In the genomic region with DNA sequence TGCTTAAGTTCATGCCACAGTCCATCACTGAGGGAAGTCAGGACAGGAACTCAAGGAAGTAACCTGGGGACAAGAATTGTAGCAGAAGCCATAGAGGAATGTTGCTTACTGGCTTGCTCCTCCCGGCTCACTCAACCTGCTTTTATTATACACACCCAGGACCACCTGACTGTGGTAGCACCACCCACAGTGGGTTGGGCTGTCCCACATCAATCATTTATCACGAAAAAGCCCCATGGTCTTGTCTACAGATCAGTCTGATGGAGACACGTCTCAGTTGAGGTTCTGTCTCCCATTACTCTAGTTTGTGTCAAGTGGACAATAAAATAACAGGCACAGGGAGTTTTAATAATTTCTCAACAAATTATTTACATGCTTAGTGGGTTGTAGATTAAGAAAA, we compare ENCODE assay signal across 17 mouse cellular contexts.
"Had no signal": no experiment of that assay in that cellular context is flagged by ENCODE, and none has a peak within 500 bp of the region (broad histone marks: within the 10 kb centered on the region; RNA-seq: fewer than 3 reads in every experiment).

No protein-coding gene starts in this region.

- H3K4me1 ChIP-seq: midbrain, embryonic 10.5 days; midbrain, embryonic 12.5 days; neural tube, embryonic 13.5 days; neural tube, embryonic 15.5 days; stomach, embryonic 15.5 days had no signal

- H3K4me2 ChIP-seq: lung, embryonic 14.5 days; midbrain, embryonic 12.5 days; neural tube, embryonic 13.5 days; neural tube, embryonic 15.5 days; stomach, embryonic 15.5 days had no signal

- ATAC-seq: midbrain, embryonic 16.5 days had no signal

- H3K36me3 ChIP-seq: midbrain, embryonic 10.5 days; midbrain, embryonic 12.5 days; neural tube, embryonic 13.5 days; neural tube, embryonic 15.5 days; stomach, embryonic 15.5 days had no signal

- H3K27me3 ChIP-seq: midbrain, embryonic 12.5 days; neural tube, embryonic 13.5 days; neural tube, embryonic 15.5 days; stomach, embryonic 15.5 days had no signal

- H3K4me3 ChIP-seq: midbrain, embryonic 10.5 days; midbrain, embryonic 12.5 days; myocyte; neural tube, embryonic 13.5 days; neural tube, embryonic 15.5 days; stomach, embryonic 15.5 days had no signal

- H3K9me3 ChIP-seq: midbrain, embryonic 10.5 days; midbrain, embryonic 12.5 days; neural tube, embryonic 13.5 days; neural tube, embryonic 15.5 days; stomach, embryonic 15.5 days had no signal

- H3K27ac ChIP-seq: midbrain, embryonic 10.5 days; midbrain, embryonic 12.5 days; neural tube, embryonic 13.5 days; neural tube, embryonic 15.5 days; stomach, embryonic 15.5 days; stomach, postnatal 0 days had no signal

- H3K9ac ChIP-seq: lung, embryonic 14.5 days; midbrain, embryonic 12.5 days; neural tube, embryonic 13.5 days; neural tube, embryonic 15.5 days; stomach, embryonic 15.5 days had no signal

- DNase-seq: lung, adult 18-20 months; lung, embryonic 14.5 days; lung, postnatal 10 days; lung, postnatal 4 days; midbrain, embryonic 14.5 days; right cerebral cortex, postnatal 14 days; thymus, adult 2 months; thymus, postnatal 25 days; thymus, postnatal 4 days had no signal
